Mouse (Mus musculus) cortical plate, adult 2 months (tissue): ENCODE data around the gene Myl12a. TPM values are rescaled to one million over a fixed set of nuclear protein-coding genes. Genes with fewer than 3 reads are reported as not detected.
"Not testable (repeated sequence)": the region's sequence is repeated elsewhere in the genome, so short reads cannot be mapped to it uniquely, and the experiment has no call there.

ENCODE experiments used
- H3K27ac ChIP-seq: fragments of 200-500 bp; 2 replicates; pipeline ENCODE4 v1.5.1; 2012; ENCODE audit warnings: low read length, control low read depth, inconsistent platforms; ENCODE audit not compliant: insufficient read depth
- H3K4me1 ChIP-seq: fragments of 200-500 bp; 2 replicates; pipeline ENCODE4 v1.6.1; 2011; ENCODE audit warnings: low read length; ENCODE audit not compliant: control insufficient read depth, insufficient read depth
- H3K4me3 ChIP-seq: fragments of 200-500 bp; 2 replicates; pipeline ENCODE4 v1.5.1; 2011; ENCODE audit warnings: mild to moderate bottlenecking, low read length, control low read depth; ENCODE audit not compliant: insufficient read depth
- CTCF ChIP-seq: fragments of 200-500 bp; IDR thresholded peaks from 2 replicates; pipeline ENCODE4 v1.5.1; 2011; ENCODE audit warnings: mild to moderate bottlenecking, control low read depth, low read length; ENCODE audit not compliant: insufficient read depth; ENCODE audit errors: extremely low read depth
- POLR2A ChIP-seq: fragments of 200-500 bp; IDR thresholded peaks from 2 replicates; pipeline ENCODE4 v1.6.1; 2011; ENCODE audit warnings: mild to moderate bottlenecking, low read length, control low read depth; ENCODE audit not compliant: insufficient read depth; ENCODE audit errors: extremely low read depth
- polyA plus RNA-seq: library from polyadenylated mRNA; depleted of rRNA; stranded (reverse); fragments of >200 nt; gene quantifications from 2 replicates; pipeline ENCODE4 v1.2.3, GENCODE M21; 2012

The Myl12a gene
- polyA plus RNA-seq, 1 experiment: 47.1 TPM

- Histone ChIP-seq H3K27ac (no peak overlapping the region), H3K4me1 (peaks cover 5% of the 10 kb centered on the region; the same call in 1 of the 2 replicates), H3K4me3 (no peak overlapping the region)
- TF ChIP-seq POLR2A (no peak), CTCF (no peak)
These were observed 16.9 kb downstream of the Myl12a start for GRCm38 (mm10) chr17:70985501-70986354.

GRCm38 (mm10) chr17:70979345-70980223 is 23.1 kb downstream of the Myl12a start:
- TF ChIP-seq CTCF: no peak
- H3K27ac ChIP-seq: no peak overlapping the region
- H3K4me3 ChIP-seq: no peak overlapping the region
- H3K4me1 ChIP-seq: no peaks in the 10 kb centered on the region

DNA sequence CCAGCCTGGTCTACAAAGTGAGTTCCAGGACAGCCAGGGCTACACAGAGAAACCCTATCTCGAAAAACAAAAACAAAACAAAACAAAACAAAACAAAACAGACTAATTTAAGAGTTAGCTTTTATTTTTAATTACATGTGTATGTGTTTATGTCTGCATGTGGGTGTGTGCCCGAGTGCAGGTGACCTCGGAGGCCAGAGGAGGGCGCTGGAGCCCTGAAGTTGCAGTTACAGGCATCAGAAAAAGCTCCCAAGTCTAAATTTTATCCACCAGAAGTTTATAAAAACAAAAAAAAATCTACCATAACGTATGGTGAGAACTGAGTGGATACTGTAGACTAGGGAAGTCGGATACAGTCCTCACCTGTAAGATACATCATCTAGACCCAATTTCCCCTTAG is 24.9 kb downstream of the Myl12a start:
- no peak overlapping the region for H3K27ac ChIP-seq
- no peak overlapping the region for H3K4me3 ChIP-seq
- H3K4me1 ChIP-seq: no peaks in the 10 kb centered on the region
- TF ChIP-seq CTCF (no peak), POLR2A (no peak)

DNA sequence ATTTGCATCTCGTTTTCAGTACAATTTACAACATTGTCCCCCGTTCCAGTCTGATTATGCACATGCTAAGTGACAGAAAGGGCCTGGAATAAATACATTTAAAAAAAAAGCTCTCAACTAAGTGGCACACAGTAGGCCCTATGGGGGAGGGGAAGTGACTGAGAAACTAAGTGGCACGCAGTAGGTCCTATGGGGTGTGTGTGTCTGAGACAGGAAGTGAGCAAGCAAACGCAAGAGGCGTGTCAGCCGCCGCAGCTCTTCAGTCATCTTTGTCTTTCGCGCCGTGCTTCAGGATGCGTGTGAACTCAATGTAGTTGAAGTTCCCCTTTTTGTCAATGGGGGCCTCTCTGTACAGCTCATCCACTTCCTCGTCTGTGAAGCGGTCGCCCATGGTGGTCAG is 28.6 kb downstream of the Myl12a start:
- not testable (repeated sequence) for H3K4me3 ChIP-seq, H3K27ac ChIP-seq, H3K4me1 ChIP-seq

- H3K4me3 ChIP-seq: no peak overlapping the region
- H3K27ac ChIP-seq: no peak overlapping the region
- no peak for TF ChIP-seq POLR2A
- TF ChIP-seq CTCF: no peak
- H3K4me1 ChIP-seq: no peaks in the 10 kb centered on the region
These were observed 29.3 kb downstream of the Myl12a start for GRCm38 (mm10) chr17:70973398-70973797.

DNA sequence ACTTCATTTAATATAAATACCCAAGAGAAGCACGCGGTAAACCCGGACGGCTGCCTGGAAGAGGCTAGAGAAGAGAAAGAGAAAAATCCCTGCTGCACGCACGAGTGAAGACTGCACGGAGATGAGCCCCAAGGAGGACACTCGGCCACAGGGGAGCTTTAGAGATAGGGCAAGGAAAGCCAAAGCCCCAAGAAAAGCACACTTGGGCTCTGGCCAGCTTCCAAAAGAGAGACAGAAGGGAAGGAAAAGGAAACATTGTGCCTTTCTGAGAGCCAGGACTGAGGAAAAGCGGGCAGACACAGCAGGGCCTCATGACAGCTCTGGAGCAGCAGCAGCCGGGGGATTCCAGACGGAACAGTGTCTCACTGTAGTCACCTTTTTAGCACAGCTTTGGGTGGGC is 31.5 kb downstream of the Myl12a start:
- Histone ChIP-seq H3K27ac (no peak overlapping the region), H3K4me3 (no peak overlapping the region), H3K4me1 (no peaks in the 10 kb centered on the region)
- no peak for TF ChIP-seq CTCF
- no peak for TF ChIP-seq POLR2A

DNA sequence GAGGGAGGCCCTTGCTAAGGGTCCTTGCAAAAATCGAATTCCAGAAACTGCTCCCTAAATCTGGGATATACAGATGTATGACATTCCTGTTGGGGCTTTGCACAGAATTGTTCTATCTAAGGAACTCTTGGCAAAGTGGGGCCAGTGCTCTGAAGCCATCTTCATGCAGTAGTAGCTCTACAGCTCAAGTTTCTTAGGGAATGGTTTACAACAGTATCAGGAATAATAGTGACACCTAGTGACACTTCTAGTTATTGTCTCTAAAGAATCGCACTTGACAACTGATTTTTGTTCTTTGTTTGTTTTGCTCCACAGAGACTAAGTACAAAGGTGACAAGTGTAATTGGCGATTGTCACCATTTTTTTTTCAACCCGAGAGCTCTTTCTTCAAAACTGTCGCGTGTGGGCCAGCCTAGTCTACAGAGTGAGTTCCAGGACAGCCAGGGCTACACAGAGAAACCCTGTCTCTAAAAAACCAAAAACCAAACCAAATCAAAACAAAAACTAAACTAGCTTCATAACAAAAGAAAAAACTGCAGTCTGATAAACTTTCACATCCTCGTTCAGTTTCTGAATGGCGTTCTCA is 34.0 kb downstream of the Myl12a start:
- Histone ChIP-seq H3K4me3 (no peak overlapping the region), H3K27ac (no peak overlapping the region), H3K4me1 (no peaks in the 10 kb centered on the region)
- TF ChIP-seq POLR2A: no peak
- TF ChIP-seq CTCF: peak; percentile 19; the same call in 1 of the 2 replicates

DNA sequence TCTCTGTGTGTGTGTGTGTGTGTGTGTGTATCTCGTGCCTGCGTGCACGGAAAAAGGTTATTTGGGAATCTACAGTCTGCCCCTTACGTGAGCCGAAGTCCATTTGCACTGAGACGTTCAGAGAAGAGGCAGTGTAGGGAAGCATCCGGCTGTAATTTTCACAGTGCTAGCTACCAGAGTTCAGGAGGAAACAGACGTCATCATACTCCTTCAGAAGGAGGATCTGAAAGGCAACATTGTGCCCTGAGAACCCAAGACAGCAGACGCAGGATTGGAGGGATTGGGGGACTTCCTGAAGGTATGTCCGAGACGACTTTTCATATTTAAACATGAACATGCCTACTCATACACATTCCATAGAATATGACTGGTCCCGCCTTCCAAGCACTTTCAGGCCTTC is 35.0 kb downstream of the Myl12a start:
- H3K27ac ChIP-seq: no peak overlapping the region
- H3K4me3 ChIP-seq: no peak overlapping the region
- TF ChIP-seq POLR2A (no peak), CTCF (no peak)
- H3K4me1 ChIP-seq: no peaks in the 10 kb centered on the region

GRCm38 (mm10) chr17:70967191-70967590 is 35.5 kb downstream of the Myl12a start:
- Histone ChIP-seq H3K4me3 (no peak overlapping the region), H3K4me1 (no peaks in the 10 kb centered on the region), H3K27ac (no peak overlapping the region)
- TF ChIP-seq POLR2A (no peak), CTCF (no peak)

- Histone ChIP-seq H3K27ac (no peak overlapping the region), H3K4me1 (no peaks in the 10 kb centered on the region), H3K4me3 (no peak overlapping the region)
- no peak for TF ChIP-seq POLR2A
These were observed 36.6 kb downstream of the Myl12a start for GRCm38 (mm10) chr17:70966126-70966525.
